In the genomic region with DNA sequence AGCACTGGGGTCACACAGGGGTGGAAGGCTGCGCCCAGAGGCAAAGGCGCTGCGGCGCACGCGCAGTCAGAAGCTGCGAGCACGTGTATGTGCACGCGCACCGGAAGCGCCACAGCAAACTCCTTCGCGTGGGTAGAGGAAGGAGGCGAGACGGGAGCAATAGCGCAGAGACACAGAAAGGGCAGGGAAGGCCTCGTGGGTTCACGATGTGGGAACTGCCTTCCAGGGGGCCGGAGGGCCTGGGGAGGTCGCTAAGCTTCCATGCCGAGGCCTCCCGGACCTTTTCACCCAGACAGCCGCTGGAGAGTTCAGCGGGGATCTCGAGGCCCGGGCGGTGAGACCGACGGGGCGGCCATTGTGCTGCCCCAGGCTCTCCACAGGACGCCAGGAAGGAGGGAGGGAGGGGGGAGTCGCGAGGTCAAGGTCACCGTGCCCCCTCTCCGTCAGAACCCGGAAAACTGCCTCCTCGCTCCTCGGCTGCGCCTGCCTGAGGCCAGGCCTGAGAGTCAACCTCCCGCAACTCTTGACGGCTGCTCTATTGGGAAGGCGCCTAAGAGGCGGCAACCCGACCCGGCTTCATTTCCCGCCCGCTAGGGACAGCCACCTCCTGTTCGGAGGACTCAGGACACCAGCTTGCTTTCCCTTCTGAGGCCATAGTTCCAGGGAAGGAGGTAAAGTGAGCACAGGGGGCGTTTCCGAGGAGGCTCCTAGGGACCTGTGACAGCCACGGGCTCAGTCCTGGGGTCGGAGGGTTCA, we compare ENCODE assay signal across 9 mouse cellular contexts. TPM values are rescaled to one million over a fixed set of nuclear protein-coding genes. Genes with fewer than 3 reads are reported as not detected.
DNase-seq lines count a peak whose midpoint lies in the region; ATAC-seq and TF ChIP-seq lines count a peak whose summit lies in the region.
"Had no signal": no experiment of that assay in that cellular context is flagged by ENCODE, and none has a peak within 500 bp of the region (broad histone marks: within the 10 kb centered on the region; RNA-seq: fewer than 3 reads in every experiment).

TSS of gene Slc6a16 (plus strand) at position 453 of the 756 bp plus-strand sequence.

- H3K4me2 ChIP-seq in forebrain, embryonic 14.5 days (ENCODE audit: low read length) = peak within 1 kb of the TSS; percentile 66
- peak within 1 kb of the TSS; percentile 49 for H3K4me2 ChIP-seq in limb, embryonic 14.5 days (replicated peaks; ENCODE audit: low read depth, low read length, severe bottlenecking)

- TF ChIP-seq POLR2A in spleen, adult 2 months (IDR thresholded peaks at IDR 0.05; ENCODE audit: low read depth, low read length) = no peak
- no peak for TF ChIP-seq POLR2A in limb, embryonic 14.5 days (IDR thresholded peaks at IDR 0.05; ENCODE audit: borderline replicate concordance, extremely low read depth, insufficient read depth, insufficient read length)
- TF ChIP-seq POLR2A in olfactory bulb, adult 2 months (IDR thresholded peaks at IDR 0.05; ENCODE audit: insufficient read depth, low read depth, low read length) = peak; percentile 27; the same call in 1 of the 2 replicates

- H3K9ac ChIP-seq in forebrain, embryonic 14.5 days (ENCODE audit: low read length) = peak within 1 kb of the TSS; percentile 58
- peak within 1 kb of the TSS; percentile 46 for H3K9ac ChIP-seq in limb, embryonic 14.5 days (ENCODE audit: low read depth, low read length, severe bottlenecking)

- peaks cover 9% of the 10 kb centered on the region for H3K36me3 ChIP-seq in spleen, adult 2 months (ENCODE audit: control insufficient read depth, insufficient read depth, low read length)
- H3K36me3 ChIP-seq in forebrain, embryonic 14.5 days (ENCODE audit: control insufficient read depth, insufficient read depth, low read length) = no peaks in the 10 kb centered on the region
- no peaks in the 10 kb centered on the region for H3K36me3 ChIP-seq in limb, embryonic 14.5 days (ENCODE audit: control insufficient read depth, insufficient read depth, low read length)

- no peak for DNase-seq in spleen, adult 2 months (ENCODE audit: low read depth in 1 of 2, low spot score in 2 of 2)
- DNase-seq in spleen, adult 12 weeks (ENCODE audit: low spot score) = no peak
- peak; percentile 68 for DNase-seq in forebrain, embryonic 14.5 days (ENCODE audit: low spot score)
- peak; percentile 62 for DNase-seq in kidney, adult 9 months
- DNase-seq in limb, embryonic 14.5 days (ENCODE audit: low spot score) = no peak
- no peak for DNase-seq in thymus, postnatal 4 days
- no peak for DNase-seq in gastrocnemius, adult 8-10 months (ENCODE audit: low spot score in 2 of 2)

- no peak for TF ChIP-seq CTCF in spleen, adult 2 months (IDR thresholded peaks at IDR 0.05; ENCODE audit: extremely low read depth, insufficient read depth, insufficient read length, insufficient replicate concordance)
- TF ChIP-seq CTCF in olfactory bulb, adult 2 months (IDR thresholded peaks at IDR 0.05; ENCODE audit: insufficient read depth, low read depth, low read length) = no peak

- 87% methylated on average over 52 of the region's 53 CpGs for WGBS in spleen, adult 2 months
- 8% methylated on average over 48 of the region's 53 CpGs for WGBS in forebrain, embryonic 14.5 days
- 12% methylated on average over 40 of the region's 53 CpGs for WGBS in limb, embryonic 14.5 days
- WGBS in olfactory bulb, adult 2 months = 16% methylated on average over 53 of the region's 53 CpGs

- ATAC-seq in forebrain, embryonic 14.5 days = no peak; the same call in 1 of the 2 replicates
- 0 out of 2 replicates have a peak, but pooled peaks have one; percentile 39 for ATAC-seq in limb, embryonic 14.5 days (ENCODE audit: low FRiP score, low read depth)

- H3K27me3 ChIP-seq in spleen, adult 2 months (ENCODE audit: control insufficient read depth, insufficient read depth, low read length) = no peaks in the 10 kb centered on the region; the same call in 1 of the 2 replicates
- H3K27me3 ChIP-seq in forebrain, embryonic 14.5 days (replicated peaks; ENCODE audit: control insufficient read depth, insufficient read depth, low read length) = 0 out of 2 replicates have a peak, but pooled peaks cover 12% of the 10 kb centered on the region
- no peaks in the 10 kb centered on the region for H3K27me3 ChIP-seq in limb, embryonic 14.5 days (ENCODE audit: control insufficient read depth, insufficient read depth, low read length)

- peaks cover 31% of the 10 kb centered on the region for H3K4me1 ChIP-seq in spleen, adult 2 months (ENCODE audit: control insufficient read depth, insufficient read depth, insufficient read length)
- H3K4me1 ChIP-seq in forebrain, embryonic 14.5 days (ENCODE audit: control insufficient read depth, insufficient read depth, low read length) = peaks cover 6% of the 10 kb centered on the region
- peaks cover 7% of the 10 kb centered on the region; the same call in 1 of the 2 replicates for H3K4me1 ChIP-seq in limb, embryonic 14.5 days (ENCODE audit: control insufficient read depth, insufficient read depth, low read length)
- peaks cover 9% of the 10 kb centered on the region for H3K4me1 ChIP-seq in olfactory bulb, adult 2 months (ENCODE audit: control insufficient read depth, insufficient read depth, low read length)

- H3K27ac ChIP-seq in spleen, adult 2 months (ENCODE audit: insufficient read depth, low read length) = peak within 1 kb of the TSS; percentile 98
- H3K27ac ChIP-seq in forebrain, embryonic 14.5 days (ENCODE audit: low read depth, low read length) = no peak within 1 kb of the TSS
- no peak within 1 kb of the TSS for H3K27ac ChIP-seq in limb, embryonic 14.5 days (replicated peaks; ENCODE audit: low read depth, low read length)
- H3K27ac ChIP-seq in olfactory bulb, adult 2 months (ENCODE audit: insufficient read depth, low read depth, low read length) = no peak within 1 kb of the TSS

- no peak within 1 kb of the TSS for H3K4me3 ChIP-seq in spleen, adult 2 months (ENCODE audit: extremely low read depth, insufficient read depth, insufficient read length)
- peak within 1 kb of the TSS; percentile 32 for H3K4me3 ChIP-seq in forebrain, embryonic 14.5 days (ENCODE audit: low read depth, low read length)
- H3K4me3 ChIP-seq in limb, embryonic 14.5 days (replicated peaks; ENCODE audit: low read length) = peak within 1 kb of the TSS; percentile 29
- peak within 1 kb of the TSS; percentile 42 for H3K4me3 ChIP-seq in olfactory bulb, adult 2 months (ENCODE audit: insufficient read depth, low read depth, low read length)
- H3K4me3 ChIP-seq: myocyte had no signal

- H3K9me3 ChIP-seq in forebrain, embryonic 14.5 days (replicated peaks; ENCODE audit: control insufficient read depth, low read length) = no peaks in the 10 kb centered on the region
- no peaks in the 10 kb centered on the region for H3K9me3 ChIP-seq in limb, embryonic 14.5 days (ENCODE audit: control insufficient read depth, low read length)

RNA-seq across cellular contexts. Expression of gene Slc6a16, which starts in this region (rescaled TPM):
- polyA plus RNA-seq in spleen, adult 2 months (2012; rRNA removed) = not detected in 2 replicates
- 0.09 and 0.26 TPM in 2 replicates for polyA plus RNA-seq in forebrain, embryonic 14.5 days (2014; fragmentation: Nextera tagmentation; extraction: Ambion mirVana)
- 0.18 and 0.29 TPM in 2 replicates for polyA plus RNA-seq in limb, embryonic 14.5 days (2012; rRNA removed)
- polyA plus RNA-seq in limb, embryonic 14.5 days (2014; fragmentation: Nextera tagmentation; extraction: Ambion mirVana) = 0.21 TPM in 1 of 2 replicates, not detected in the other
- not detected in 2 replicates for polyA plus RNA-seq in olfactory bulb, adult 2 months (2012; ENCODE audit: insufficient read depth, insufficient read length, low replicate concordance, missing spikeins)
- total RNA-seq in gastrocnemius, adult 8-10 months (2022) = not detected
- polyA plus RNA-seq: myocyte had no signal

Comparison
In these comparisons a context has a peak if more than half of its experiments do, and no peak if none do; other contexts are left out.
1. Peak in DNase-seq, H3K4me3 ChIP-seq, H3K9ac ChIP-seq and H3K4me2 ChIP-seq in forebrain, embryonic 14.5 days; RNA of the gene not detected or under 1 TPM.
2. Peak in ATAC-seq, H3K4me3 ChIP-seq, H3K9ac ChIP-seq and H3K4me2 ChIP-seq in limb, embryonic 14.5 days; RNA of the gene not detected or under 1 TPM.